Mouse (Mus musculus): ENCODE data around the gene Fiz1. TPM values are rescaled to one million over a fixed set of nuclear protein-coding genes. Genes with fewer than 3 reads are reported as not detected.

Fiz1 gene
- total RNA-seq, 2 experiments from 2014 or later = 24.9 to 25.3 TPM

GRCm38 (mm10) chr7:4964988-4965387 lies 49.5 kb downstream of the Fiz1 start:
- no peak for DNase-seq (ENCODE audit: low spot score in 2 of 2)
- intact Hi-C loops (cut with DNase I) = no loop called here

GRCm38 (mm10) chr7:4964272-4964671 lies 50.2 kb downstream of the Fiz1 start, which contains the start of gene Sbk2:
TSS of gene Sbk2 (minus strand) at chr7:4964406.
- intact Hi-C loops (cut with DNase I) = no loop called here

GRCm38 (mm10) chr7:4963527-4963926 lies 51.0 kb downstream of the Fiz1 start:
- intact Hi-C loops (cut with DNase I) = no loop called here
- DNase-seq (ENCODE audit: low spot score in 2 of 2) = no peak

More at GRCm38 (mm10) chr7:4964272-4964671, 50.2 kb downstream of the Fiz1 start, which contains the start of gene Sbk2:
- DNase-seq (ENCODE audit: low spot score in 2 of 2) = peak; percentile 74 to 78

GRCm38 (mm10) chr7:4957361-4957760 lies 57.1 kb downstream of the Fiz1 start:
- no peak for DNase-seq (ENCODE audit: low spot score in 2 of 2)
- intact Hi-C loops (cut with DNase I) = no loop called here

Other genes with a start within 250 kb of the Fiz1 start
- not detected for gene Fam71e2, start 243.4 kb downstream of the Fiz1 start, total RNA-seq (2021)
- gene Il11, start 231.8 kb downstream of the Fiz1 start, total RNA-seq (2021) = under 1 TPM; 0.18 to 0.55 TPM
- gene Tmem190, start 231.8 kb downstream of the Fiz1 start, total RNA-seq (2021) = not detected
- 1 to 10 TPM; 2.7 to 4.4 TPM for gene Tmem238, start 225.0 kb downstream of the Fiz1 start, total RNA-seq (2021)
- 100 to 1,000 TPM; 480 to 489 TPM for gene Rpl28, start 221.8 kb downstream of the Fiz1 start, total RNA-seq (2021)
- gene Ube2s, start 202.1 kb downstream of the Fiz1 start, total RNA-seq (2021) = 100 to 1,000 TPM; 115 to 145 TPM
- gene Shisa7, start 170.0 kb downstream of the Fiz1 start, total RNA-seq (2021) = 100 to 1,000 TPM; 116 to 133 TPM
- 1 to 10 TPM; 4.6 to 5.0 TPM for gene Isoc2b, start 144.4 kb downstream of the Fiz1 start, total RNA-seq (2021)
- gene Isoc2a, start 137.5 kb downstream of the Fiz1 start, total RNA-seq (2021) = 1 to 10 TPM; 7.5 to 8.6 TPM
- gene Gm36210, start 108.2 kb downstream of the Fiz1 start, total RNA-seq (2021) = under 1 TPM; 0.29 to 0.34 TPM
- gene Zfp628, start 99.5 kb downstream of the Fiz1 start, total RNA-seq (2021) = 10 to 100 TPM; 14.5 to 16.3 TPM
- gene Nat14, start 92.7 kb downstream of the Fiz1 start, total RNA-seq (2021) = 10 to 100 TPM; 86.6 to 92.4 TPM
- 1 to 10 TPM; 2.3 to 2.9 TPM for gene Ssc5d, start 88.9 kb downstream of the Fiz1 start, total RNA-seq (2021)
- under 1 TPM in 1 of 2 experiments, not detected in 1; 0.15 TPM for gene Sbk2, start 50.3 kb downstream of the Fiz1 start, total RNA-seq (2021)
- gene Sbk3, start 43.5 kb downstream of the Fiz1 start, total RNA-seq (2021) = under 1 TPM; 0.42 to 0.55 TPM
- 10 to 100 TPM; 33.8 to 36.3 TPM for gene Zfp579, start 18.5 kb downstream of the Fiz1 start, total RNA-seq (2021)
- 1 to 10 TPM; 5.3 to 6.7 TPM for gene Zfp524, start 282 bp downstream of the Fiz1 start, total RNA-seq (2021)
- gene Gm44973, start 799 bp upstream of the Fiz1 start, total RNA-seq (2021) = not detected
- gene Zfp865, start 5.7 kb upstream of the Fiz1 start, total RNA-seq (2021) = 10 to 100 TPM; 34.1 to 35.2 TPM
- 10 to 100 TPM; 65.7 to 68.5 TPM for gene Ccdc106, start 5.9 kb upstream of the Fiz1 start, total RNA-seq (2021)
- not detected for gene 4632433K11Rik, start 19.4 kb upstream of the Fiz1 start, total RNA-seq (2021)
- 1 to 10 TPM; 5.4 TPM for gene Zfp784, start 23.7 kb upstream of the Fiz1 start, total RNA-seq (2021)
- gene Zfp580, start 36.8 kb upstream of the Fiz1 start, total RNA-seq (2021) = 10 to 100 TPM; 56.1 to 62.8 TPM
- gene U2af2, start 47.4 kb upstream of the Fiz1 start, total RNA-seq (2021) = 100 to 1,000 TPM; 166 to 173 TPM
- 100 to 1,000 TPM; 429 to 432 TPM for gene Epn1, start 65.5 kb upstream of the Fiz1 start, total RNA-seq (2021)
- gene Rfpl4, start 102.3 kb upstream of the Fiz1 start, total RNA-seq (2021) = not detected
- under 1 TPM in 1 of 2 experiments, not detected in 1; 0.35 TPM for gene Rasl2-9, start 111.3 kb upstream of the Fiz1 start, total RNA-seq (2021)
- not detected for gene Vmn1r55, start 135.0 kb upstream of the Fiz1 start, total RNA-seq (2021)
- not detected for gene Vmn1r56, start 182.1 kb upstream of the Fiz1 start, total RNA-seq (2021)
- not detected for gene Vmn1r57, start 203.8 kb upstream of the Fiz1 start, total RNA-seq (2021)